Mouse (Mus musculus) MN1 (cell line): ENCODE results near the gene C130032M10Rik.

Source experiments
- DNase-seq: peaks from one replicate; pipeline ENCODE4 v3.0.0-alpha.2; 2016; ENCODE audit warnings: low spot score

The C130032M10Rik gene

GRCm38 (mm10) chr9:114549117-114549516 is 33.6 kb downstream of the C130032M10Rik start:
- no peak for DNase-seq

GRCm38 (mm10) chr9:114550033-114550432 is 34.5 kb downstream of the C130032M10Rik start:
- DNase-seq: no peak

- DNase-seq: no peak
These were observed 38.3 kb downstream of the C130032M10Rik start for GRCm38 (mm10) chr9:114553828-114554227.

- DNase-seq: peak; percentile 52
These were observed 39.0 kb downstream of the C130032M10Rik start for GRCm38 (mm10) chr9:114554355-114554979.

- no peak for DNase-seq
These were observed 40.9 kb downstream of the C130032M10Rik start for GRCm38 (mm10) chr9:114556276-114556855.

GRCm38 (mm10) chr9:114557086-114557485 is 41.6 kb downstream of the C130032M10Rik start:
- DNase-seq: no peak

- no peak for DNase-seq
These were observed 44.6 kb downstream of the C130032M10Rik start for GRCm38 (mm10) chr9:114560141-114560540.

- DNase-seq: no peak
These were observed 45.5 kb downstream of the C130032M10Rik start for GRCm38 (mm10) chr9:114560771-114561670.

- peak; percentile 53 for DNase-seq
These were observed 46.1 kb downstream of the C130032M10Rik start for GRCm38 (mm10) chr9:114561671-114561971.

GRCm38 (mm10) chr9:114562031-114562918 is 46.8 kb downstream of the C130032M10Rik start:
- peak; percentile 41 for DNase-seq

- peak; percentile 59 for DNase-seq
These were observed 47.6 kb downstream of the C130032M10Rik start for GRCm38 (mm10) chr9:114562919-114563751.

GRCm38 (mm10) chr9:114563761-114564606 is 48.5 kb downstream of the C130032M10Rik start, which contains the start of gene Trim71:
Trim71 (minus strand) TSS chr9:114564369.
- peak; percentile 68 for DNase-seq

- peak; percentile 39 for DNase-seq
These were observed 49.2 kb downstream of the C130032M10Rik start for GRCm38 (mm10) chr9:114564667-114565066.
